Mouse (Mus musculus) C2C12 (cell line): Measurements from ENCODE around the gene Prickle2. TPM values are rescaled to one million over a fixed set of nuclear protein-coding genes. Genes with fewer than 3 reads are reported as not detected.

ENCODE experiments used
- H3K27me3 ChIP-seq: one replicate; pipeline ENCODE4 v1.6.1; 2011; ENCODE audit not compliant: control insufficient read depth, insufficient read depth, insufficient read length
- H3K36me3 ChIP-seq: one replicate; pipeline ENCODE4 v1.6.1; 2011; ENCODE audit not compliant: control insufficient read depth, insufficient read depth
- H3K4me3 ChIP-seq: one replicate; pipeline ENCODE4 v1.5.1; 2011; ENCODE audit warnings: mild to moderate bottlenecking, control low read depth; ENCODE audit not compliant: poor library complexity, insufficient read depth, severe bottlenecking
- H3K79me2 ChIP-seq: one replicate; pipeline ENCODE4 v1.6.1; 2011; ENCODE audit not compliant: control insufficient read depth, insufficient read depth
- H3K79me3 ChIP-seq: one replicate; pipeline ENCODE4 v1.6.1; 2011; ENCODE audit warnings: low read depth, control low read depth
- H3ac ChIP-seq: one replicate; pipeline ENCODE3; 2011; ENCODE audit warnings: low read depth; ENCODE audit not compliant: control insufficient read depth, insufficient read length
- CEBPB ChIP-seq: IDR thresholded peaks from one replicate; pipeline ENCODE4 v1.6.1; 2011; ENCODE audit warnings: low read depth, mild to moderate bottlenecking, control low read depth, moderate library complexity
- CTCF ChIP-seq: IDR thresholded peaks from one replicate; pipeline ENCODE4 v1.5.1; 2011; ENCODE audit not compliant: control insufficient read depth, insufficient read depth, insufficient read length
- FOSL1 ChIP-seq: IDR thresholded peaks from one replicate; pipeline ENCODE4 v1.8.0; 2011; ENCODE audit warnings: mild to moderate bottlenecking, low read length; ENCODE audit not compliant: poor library complexity, insufficient read depth, severe bottlenecking
- MAX ChIP-seq: IDR thresholded peaks from one replicate; pipeline ENCODE4 v1.6.1; 2011; ENCODE audit warnings: mild to moderate bottlenecking, control low read depth
- MYOD1 ChIP-seq: IDR thresholded peaks from one replicate; pipeline ENCODE4 v1.6.1; 2011; ENCODE audit warnings: low read depth; ENCODE audit not compliant: control insufficient read depth, insufficient read length
- MYOG ChIP-seq: IDR thresholded peaks from one replicate; pipeline ENCODE4 v1.6.1; 2011; ENCODE audit not compliant: control insufficient read depth, insufficient read length; ENCODE audit errors: extremely low read depth
- USF1 ChIP-seq: IDR thresholded peaks from one replicate; pipeline ENCODE4 v1.6.1; 2011; ENCODE audit warnings: low read depth, mild to moderate bottlenecking, control low read depth, moderate library complexity
- polyA plus RNA-seq: library from polyadenylated mRNA; unstranded; fragments of >200 nt; fragmentation: generic; extraction: Trizol; gene quantifications from one replicate; pipeline ENCODE4 v1.2.1, GENCODE M21; 2012; ENCODE audit warnings: missing spikeins

The Prickle2 gene
- polyA plus RNA-seq, 1 experiment, result 0.02 TPM

- no peak for TF ChIP-seq CTCF
- no peak for TF ChIP-seq CEBPB
- TF ChIP-seq MYOD1, result no peak
- TF ChIP-seq MYOG, result no peak
- TF ChIP-seq MAX, result no peak
Observed at GRCm38 (mm10) chr6:92627048-92627617, 78.8 kb downstream of the Prickle2 start.

GRCm38 (mm10) chr6:92625923-92626322 lies 80.0 kb downstream of the Prickle2 start:
- Histone ChIP-seq H3K79me2 (no peaks in the 10 kb centered on the region), H3ac (no peak overlapping the region), H3K79me3 (no peaks in the 10 kb centered on the region), H3K27me3 (no peaks in the 10 kb centered on the region), H3K36me3 (no peaks in the 10 kb centered on the region), H3K4me3 (no peak overlapping the region)
- TF ChIP-seq USF1, result no peak
- no peak for TF ChIP-seq CEBPB
- no peak for TF ChIP-seq CTCF
- TF ChIP-seq MYOD1, result no peak
- no peak for TF ChIP-seq FOSL1
- no peak for TF ChIP-seq MAX
- no peak for TF ChIP-seq MYOG

More at GRCm38 (mm10) chr6:92627048-92627617, 78.8 kb downstream of the Prickle2 start:
- Histone ChIP-seq H3K27me3 (no peaks in the 10 kb centered on the region), H3K4me3 (no peak overlapping the region), H3K79me3 (no peaks in the 10 kb centered on the region), H3K36me3 (no peaks in the 10 kb centered on the region), H3ac (no peak overlapping the region), H3K79me2 (no peaks in the 10 kb centered on the region)

DNA sequence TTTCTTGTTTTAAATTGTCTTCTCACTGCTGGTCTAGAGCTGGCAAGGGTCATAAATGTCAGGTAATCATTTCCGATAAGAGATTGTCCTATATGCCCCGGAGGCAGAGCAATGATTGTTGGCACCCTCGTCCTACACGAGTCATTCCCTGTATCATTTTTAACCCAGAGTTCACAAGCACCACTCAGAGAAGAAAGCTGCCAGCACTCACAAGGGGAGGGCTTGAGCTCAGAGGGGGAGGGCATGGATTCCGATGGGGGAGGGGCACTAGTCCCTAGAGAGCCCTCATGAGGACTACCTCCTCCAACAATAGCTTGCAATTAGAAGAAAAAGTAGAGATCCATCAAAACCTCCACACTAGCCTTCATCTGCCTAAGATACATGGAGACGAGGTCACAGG lies 81.6 kb downstream of the Prickle2 start:
- Histone ChIP-seq H3K79me3 (no peaks in the 10 kb centered on the region), H3K79me2 (no peaks in the 10 kb centered on the region), H3K36me3 (no peaks in the 10 kb centered on the region), H3K27me3 (no peaks in the 10 kb centered on the region), H3K4me3 (no peak overlapping the region), H3ac (no peak overlapping the region)
- TF ChIP-seq CTCF, result no peak

DNA sequence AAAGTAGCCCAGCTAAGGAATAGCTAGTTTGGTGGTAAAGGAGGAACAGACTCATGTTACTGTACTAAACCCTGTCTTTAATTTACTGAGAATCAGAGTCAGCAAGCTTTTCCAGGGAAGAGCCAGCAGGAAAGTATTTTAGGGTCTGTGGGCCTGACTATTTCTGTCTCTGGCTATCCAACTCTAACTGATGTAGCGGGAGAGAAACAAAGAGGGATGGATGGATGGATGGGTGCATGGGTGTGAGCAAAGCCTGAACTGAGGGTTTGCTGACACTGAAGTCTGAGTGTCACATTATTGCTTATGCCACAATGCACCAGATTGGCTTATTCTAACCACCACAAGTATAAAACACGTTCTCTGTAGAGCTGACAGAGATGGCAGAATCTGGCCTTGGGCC lies 88.8 kb downstream of the Prickle2 start:
- Histone ChIP-seq H3K79me2 (no peaks in the 10 kb centered on the region), H3K79me3 (no peaks in the 10 kb centered on the region), H3K27me3 (no peaks in the 10 kb centered on the region), H3ac (no peak overlapping the region), H3K4me3 (no peak overlapping the region), H3K36me3 (no peaks in the 10 kb centered on the region)
- TF ChIP-seq MYOD1, result no peak
- no peak for TF ChIP-seq USF1

- TF ChIP-seq MAX (no peak), MYOD1 (no peak), CTCF (no peak), MYOG (no peak), USF1 (no peak), FOSL1 (no peak), CEBPB (no peak)
- Histone ChIP-seq H3K79me2 (no peaks in the 10 kb centered on the region), H3K79me3 (no peaks in the 10 kb centered on the region), H3K27me3 (no peaks in the 10 kb centered on the region), H3ac (no peak overlapping the region), H3K4me3 (no peak overlapping the region), H3K36me3 (no peaks in the 10 kb centered on the region)
Observed at GRCm38 (mm10) chr6:92614771-92615170, 91.2 kb downstream of the Prickle2 start.

- Histone ChIP-seq H3ac (no peak overlapping the region), H3K36me3 (no peaks in the 10 kb centered on the region), H3K79me2 (no peaks in the 10 kb centered on the region), H3K79me3 (no peaks in the 10 kb centered on the region), H3K4me3 (no peak overlapping the region), H3K27me3 (no peaks in the 10 kb centered on the region)
- no peak for TF ChIP-seq MYOG
- TF ChIP-seq CTCF, result no peak
- TF ChIP-seq CEBPB, result no peak
- no peak for TF ChIP-seq MAX
- TF ChIP-seq MYOD1, result no peak
- TF ChIP-seq USF1, result no peak
- TF ChIP-seq FOSL1, result no peak
Observed at GRCm38 (mm10) chr6:92612151-92612769, 93.7 kb downstream of the Prickle2 start.
